Mouse (Mus musculus): Measurements from ENCODE around the gene Vwa8. TPM values are rescaled to one million over a fixed set of nuclear protein-coding genes. Genes with fewer than 3 reads are reported as not detected.

Vwa8 gene
- polyA plus RNA-seq, 1 experiment from 2014 or later: 15.6 TPM

DNA sequence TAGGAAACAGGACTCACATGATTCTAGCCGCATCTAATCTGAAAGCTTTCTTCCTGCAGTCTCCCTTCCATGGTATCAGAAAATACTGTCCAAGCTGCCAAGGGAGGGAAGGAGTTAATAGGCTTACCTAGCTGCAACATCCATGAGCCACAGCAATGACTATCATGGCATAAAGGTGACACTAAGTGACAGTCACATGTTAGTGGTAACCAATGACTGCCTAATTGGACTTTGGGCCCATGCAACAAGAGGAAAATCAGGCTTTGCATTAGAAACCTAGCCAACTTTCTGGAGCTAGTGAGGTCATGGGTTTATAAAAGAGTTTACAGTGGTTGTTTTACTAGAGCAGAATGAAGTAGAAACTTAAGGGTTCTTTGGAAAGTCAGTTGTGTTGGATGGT, 46.6 kb downstream of the Vwa8 start:
- Histone ChIP-seq H3K4me1 (replicated peaks; ENCODE audit: control insufficient read depth, insufficient read depth, low read length) (no peaks in the 10 kb centered on the region), H3K36me3 (ENCODE audit: control insufficient read depth, insufficient read depth) (no peaks in the 10 kb centered on the region), H3K9ac (ENCODE audit: low read depth, low read length) (no peak overlapping the region), H3K27ac (ENCODE audit: low read depth, low read length) (no peak overlapping the region), H3K9me3 (ENCODE audit: control insufficient read depth) (no peaks in the 10 kb centered on the region), H3K4me2 (replicated peaks; ENCODE audit: low read depth) (no peak overlapping the region), H3K4me3 (ENCODE audit: low read depth, low read length) (no peak overlapping the region), H3K27me3 (replicated peaks; ENCODE audit: control insufficient read depth, insufficient read depth, low read length) (no peaks in the 10 kb centered on the region)
- no peak for TF ChIP-seq CTCF (IDR thresholded peaks at IDR 0.05; ENCODE audit: low read depth)
- peak; percentile 61; the same call in 1 of the 2 replicates for ATAC-seq
- 97% methylated on average over 1 of the region's 1 CpGs for WGBS

DNA sequence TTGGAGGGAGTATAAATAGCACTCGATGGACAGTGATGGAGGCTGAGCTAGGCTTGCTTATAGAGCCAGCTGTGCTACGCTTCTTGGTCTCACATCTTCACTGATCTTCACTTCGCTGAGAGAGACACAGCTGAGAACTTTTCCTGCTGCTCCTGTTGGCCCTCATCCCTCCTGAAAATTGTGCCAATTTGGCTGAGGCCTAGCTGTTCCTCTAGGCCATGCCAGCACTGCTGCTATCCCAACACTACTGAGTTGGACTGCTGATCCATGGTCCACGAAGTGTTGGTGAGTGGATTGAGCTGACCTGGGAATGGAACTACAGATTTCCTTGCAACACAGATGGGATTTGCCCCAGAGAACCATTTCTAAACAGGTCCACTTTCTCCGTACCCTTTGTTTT, 47.4 kb downstream of the Vwa8 start:
- WGBS: 85% methylated on average over 5 of the region's 5 CpGs
- no peak for ATAC-seq
- no peak overlapping the region for H3K4me3 ChIP-seq (ENCODE audit: low read depth, low read length)

DNA sequence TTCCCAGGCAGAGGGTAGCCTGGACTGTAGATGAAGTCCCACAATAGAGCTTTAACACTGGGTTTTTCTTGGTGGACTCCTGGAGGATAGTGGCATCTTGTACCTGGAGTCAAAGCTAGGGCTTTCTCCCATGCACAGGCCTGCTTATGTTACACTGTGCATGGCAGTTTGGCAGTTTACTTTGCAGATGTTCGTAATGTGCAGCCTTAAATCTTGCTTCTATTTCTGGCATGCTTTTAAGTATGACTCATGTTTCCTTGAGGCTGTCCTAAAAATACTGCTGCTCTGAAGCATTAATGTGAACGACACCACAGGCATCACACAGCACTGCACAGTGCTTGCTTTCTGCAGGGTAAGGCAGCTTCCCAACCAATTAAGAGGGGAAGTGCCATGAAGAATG, 51.9 kb downstream of the Vwa8 start:
- 41% methylated on average over 2 of the region's 2 CpGs for WGBS
- ATAC-seq: no peak
- no peaks in the 10 kb centered on the region for H3K36me3 ChIP-seq (ENCODE audit: control insufficient read depth, insufficient read depth)
- TF ChIP-seq CTCF (IDR thresholded peaks at IDR 0.05; ENCODE audit: low read depth): 0 out of 2 replicates have a peak, but pooled peaks have one; percentile 4
- H3K9ac ChIP-seq (ENCODE audit: low read depth, low read length): no peak overlapping the region
- H3K27me3 ChIP-seq (replicated peaks; ENCODE audit: control insufficient read depth, insufficient read depth, low read length): no peaks in the 10 kb centered on the region
- H3K9me3 ChIP-seq (ENCODE audit: control insufficient read depth): no peaks in the 10 kb centered on the region
- H3K4me1 ChIP-seq (replicated peaks; ENCODE audit: control insufficient read depth, insufficient read depth, low read length): no peaks in the 10 kb centered on the region
- no peak overlapping the region for H3K27ac ChIP-seq (ENCODE audit: low read depth, low read length)
- H3K4me3 ChIP-seq (ENCODE audit: low read depth, low read length): no peak overlapping the region
- no peak overlapping the region for H3K4me2 ChIP-seq (replicated peaks; ENCODE audit: low read depth)

More for the DNA sequence above, 47.4 kb downstream of the Vwa8 start:
- Histone ChIP-seq H3K27ac (ENCODE audit: low read depth, low read length) (no peak overlapping the region), H3K4me1 (replicated peaks; ENCODE audit: control insufficient read depth, insufficient read depth, low read length) (no peaks in the 10 kb centered on the region), H3K4me2 (replicated peaks; ENCODE audit: low read depth) (no peak overlapping the region), H3K27me3 (replicated peaks; ENCODE audit: control insufficient read depth, insufficient read depth, low read length) (no peaks in the 10 kb centered on the region), H3K36me3 (ENCODE audit: control insufficient read depth, insufficient read depth) (no peaks in the 10 kb centered on the region), H3K9me3 (ENCODE audit: control insufficient read depth) (no peaks in the 10 kb centered on the region), H3K9ac (ENCODE audit: low read depth, low read length) (no peak overlapping the region)
- no peak for TF ChIP-seq CTCF (IDR thresholded peaks at IDR 0.05; ENCODE audit: low read depth)

DNA sequence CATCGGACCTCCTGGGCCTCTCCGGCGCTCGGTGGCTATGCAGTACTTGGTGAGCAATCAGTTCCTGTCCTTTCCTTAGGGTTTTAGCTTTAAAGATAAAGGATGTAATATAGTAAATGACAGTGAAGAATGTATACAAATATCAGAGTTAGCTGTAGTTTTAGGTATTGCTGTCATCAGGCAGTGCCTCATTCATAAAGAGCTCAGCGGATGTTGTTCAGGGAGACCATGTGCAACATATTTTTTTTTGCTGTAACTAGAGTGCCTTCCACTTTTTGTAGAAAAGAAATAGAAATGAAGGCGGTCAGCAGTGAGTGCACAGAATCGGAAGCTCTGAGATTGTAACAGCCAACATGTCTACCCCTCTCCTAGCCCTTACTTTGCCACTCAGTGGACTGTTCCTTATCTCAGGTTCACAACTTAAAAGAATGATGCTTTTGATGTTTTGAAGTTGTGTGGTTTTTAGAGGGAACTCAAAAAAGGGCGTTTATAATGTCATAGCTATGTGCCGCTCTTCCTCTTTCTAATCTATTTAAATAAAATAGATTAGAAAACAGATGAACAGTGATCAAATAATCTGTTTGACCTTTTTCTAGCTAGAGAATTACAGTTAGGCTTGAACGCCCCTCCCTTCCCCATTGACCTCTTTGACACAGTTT, 59.5 kb downstream of the Vwa8 start:
- no peaks in the 10 kb centered on the region for H3K9me3 ChIP-seq (ENCODE audit: control insufficient read depth)
- H3K36me3 ChIP-seq (ENCODE audit: control insufficient read depth, insufficient read depth): peaks cover 7% of the 10 kb centered on the region
- no peak overlapping the region for H3K9ac ChIP-seq (ENCODE audit: low read depth, low read length)
- 90% methylated on average over 10 of the region's 10 CpGs for WGBS
- no peaks in the 10 kb centered on the region for H3K4me1 ChIP-seq (replicated peaks; ENCODE audit: control insufficient read depth, insufficient read depth, low read length)
- H3K27ac ChIP-seq (ENCODE audit: low read depth, low read length): no peak overlapping the region
- no peak for TF ChIP-seq CTCF (IDR thresholded peaks at IDR 0.05; ENCODE audit: low read depth)
- no peak for ATAC-seq
- H3K4me3 ChIP-seq (ENCODE audit: low read depth, low read length): no peak overlapping the region
- no peak overlapping the region for H3K4me2 ChIP-seq (replicated peaks; ENCODE audit: low read depth)
- no peaks in the 10 kb centered on the region for H3K27me3 ChIP-seq (replicated peaks; ENCODE audit: control insufficient read depth, insufficient read depth, low read length)

DNA sequence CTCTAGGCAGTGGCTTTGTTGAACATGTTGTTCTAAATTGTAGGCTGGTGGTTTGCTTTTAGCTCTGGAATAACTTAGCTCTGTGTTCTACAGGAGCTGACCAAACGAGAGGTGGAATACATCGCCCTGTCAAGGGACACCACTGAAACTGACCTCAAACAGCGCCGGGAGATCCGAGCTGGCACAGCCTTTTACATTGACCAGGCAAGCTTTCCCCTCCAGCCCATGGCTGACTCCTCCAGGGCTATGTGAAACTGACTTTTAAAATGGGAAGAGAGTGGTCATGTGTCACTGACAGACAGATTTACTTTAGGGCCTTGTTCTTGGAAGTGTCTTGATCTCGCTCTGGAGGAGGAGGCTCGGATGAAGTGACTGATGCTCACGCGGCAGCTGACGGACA, 63.2 kb downstream of the Vwa8 start:
- Histone ChIP-seq H3K4me2 (replicated peaks; ENCODE audit: low read depth) (no peak overlapping the region), H3K9ac (ENCODE audit: low read depth, low read length) (no peak overlapping the region), H3K27ac (ENCODE audit: low read depth, low read length) (no peak overlapping the region), H3K4me3 (ENCODE audit: low read depth, low read length) (no peak overlapping the region), H3K9me3 (ENCODE audit: control insufficient read depth) (no peaks in the 10 kb centered on the region), H3K36me3 (ENCODE audit: control insufficient read depth, insufficient read depth) (peaks cover 7% of the 10 kb centered on the region), H3K27me3 (replicated peaks; ENCODE audit: control insufficient read depth, insufficient read depth, low read length) (no peaks in the 10 kb centered on the region), H3K4me1 (replicated peaks; ENCODE audit: control insufficient read depth, insufficient read depth, low read length) (no peaks in the 10 kb centered on the region)
- 81% methylated on average over 10 of the region's 10 CpGs for WGBS
- TF ChIP-seq CTCF (IDR thresholded peaks at IDR 0.05; ENCODE audit: low read depth): no peak
- ATAC-seq: no peak

DNA sequence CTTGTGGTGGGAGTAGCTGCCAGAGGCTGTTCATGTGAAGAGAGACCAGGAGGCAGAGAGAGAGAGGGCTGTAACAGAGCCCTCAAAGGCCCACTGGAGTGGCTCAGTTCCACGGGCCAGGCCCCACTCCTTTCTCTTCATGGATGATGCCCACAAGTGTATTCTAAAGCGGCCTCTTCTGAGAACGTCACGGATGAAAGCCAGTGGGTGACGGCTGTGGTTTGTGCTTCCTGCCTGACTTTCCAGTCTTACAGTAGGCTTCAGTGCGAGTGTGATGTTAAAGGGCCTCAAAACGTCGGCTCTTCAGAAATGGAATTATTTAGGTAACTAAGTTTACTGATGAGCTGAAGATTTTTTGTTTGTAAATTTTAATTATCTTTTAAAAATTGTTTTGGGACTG, 65.3 kb downstream of the Vwa8 start:
- no peak for TF ChIP-seq CTCF (IDR thresholded peaks at IDR 0.05; ENCODE audit: low read depth)
- H3K36me3 ChIP-seq (ENCODE audit: control insufficient read depth, insufficient read depth): peaks cover 7% of the 10 kb centered on the region
- no peak overlapping the region for H3K27ac ChIP-seq (ENCODE audit: low read depth, low read length)
- H3K9ac ChIP-seq (ENCODE audit: low read depth, low read length): no peak overlapping the region
- H3K4me1 ChIP-seq (replicated peaks; ENCODE audit: control insufficient read depth, insufficient read depth, low read length): no peaks in the 10 kb centered on the region
- no peak for ATAC-seq
- H3K4me2 ChIP-seq (replicated peaks; ENCODE audit: low read depth): no peak overlapping the region
- H3K9me3 ChIP-seq (ENCODE audit: control insufficient read depth): no peaks in the 10 kb centered on the region
- no peaks in the 10 kb centered on the region for H3K27me3 ChIP-seq (replicated peaks; ENCODE audit: control insufficient read depth, insufficient read depth, low read length)
- 89% methylated on average over 8 of the region's 8 CpGs for WGBS
- no peak overlapping the region for H3K4me3 ChIP-seq (ENCODE audit: low read depth, low read length)

All from intestine, postnatal 0 days (tissue).